Mouse (Mus musculus): Measurements from ENCODE around the gene Ell.
"Not testable (repeated sequence)": the region's sequence is repeated elsewhere in the genome, so short reads cannot be mapped to it uniquely, and the experiment has no call there.

Gene Ell

DNA sequence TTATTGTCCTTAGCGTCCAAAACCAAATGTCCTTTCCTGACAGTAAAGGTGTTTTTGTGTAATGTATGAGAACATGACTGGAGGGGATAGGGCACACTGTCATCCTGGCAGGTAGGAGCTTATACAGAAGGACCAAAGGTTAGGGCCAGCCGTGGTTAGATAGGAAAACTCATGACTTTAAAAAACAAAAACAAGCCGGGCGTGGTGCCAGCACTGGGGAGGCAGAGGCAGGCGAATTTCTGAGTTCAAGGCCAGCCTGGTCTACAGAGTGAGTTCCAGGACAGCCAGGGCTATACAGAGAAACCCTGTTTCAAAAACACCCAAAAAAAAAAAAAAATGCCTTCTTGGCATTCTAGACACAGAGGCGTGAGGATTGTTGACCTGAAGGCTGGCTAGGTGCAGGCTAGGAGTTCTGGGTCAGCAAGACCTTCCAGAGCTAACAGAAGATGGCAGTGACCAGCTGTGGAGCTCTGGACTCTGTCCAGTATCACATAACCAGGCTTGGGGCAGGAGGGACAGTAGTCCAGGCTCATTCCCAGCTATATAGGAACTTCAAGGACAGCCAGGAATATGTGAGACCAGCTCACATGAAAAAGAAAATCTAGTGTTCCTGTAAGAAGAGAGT, 24.6 kb downstream of the Ell start:
- no peak for DNase-seq (ENCODE audit: low spot score in 2 of 2)

DNA sequence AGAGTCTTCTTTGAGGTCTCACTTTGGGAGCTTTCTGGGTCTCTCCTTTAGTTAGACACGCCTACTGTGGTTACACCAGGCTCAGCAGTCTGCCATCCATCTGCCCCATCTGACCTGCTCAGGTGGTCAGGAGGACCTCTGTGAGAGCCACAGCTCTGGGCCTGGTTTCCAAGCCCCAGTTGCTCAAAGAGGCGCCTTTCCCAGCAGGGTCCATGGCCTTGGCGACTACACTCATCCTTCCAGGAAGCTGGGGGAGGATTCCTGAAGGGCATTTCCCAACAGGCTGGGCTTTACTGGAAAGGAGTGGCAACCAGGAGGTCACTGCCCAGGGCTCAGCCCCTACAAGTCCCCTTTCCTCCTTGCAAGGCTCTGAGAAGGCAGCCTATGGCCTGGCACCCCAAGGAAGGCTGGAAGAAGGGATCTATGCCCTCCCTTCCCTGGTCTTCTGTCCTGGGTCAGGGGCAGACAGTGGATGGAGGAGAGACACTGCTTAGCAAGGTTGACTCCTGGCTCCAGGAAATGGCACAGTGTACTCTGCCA, 25.5 kb downstream of the Ell start:
- no peak for DNase-seq (ENCODE audit: low spot score in 2 of 2)

DNA sequence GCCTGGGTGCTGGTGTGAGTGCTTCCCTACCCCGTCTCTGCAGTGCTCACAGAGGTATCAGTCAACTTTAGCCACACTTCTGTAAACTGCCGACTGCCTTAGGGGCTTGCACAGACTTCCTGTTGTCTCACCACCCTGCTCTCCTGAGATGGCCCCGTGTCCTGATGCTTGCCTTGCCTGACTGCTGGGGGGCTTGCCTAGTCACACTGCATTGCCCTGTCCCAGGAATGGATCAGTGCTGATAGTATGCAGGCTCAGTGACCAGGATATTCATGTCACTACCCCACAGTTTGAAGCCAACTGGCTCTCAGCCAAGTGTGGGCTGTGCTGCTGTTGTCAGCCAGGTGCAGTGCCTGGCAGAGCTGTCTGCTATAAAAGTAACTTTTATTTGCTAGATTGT, 26.3 kb downstream of the Ell start:
- no peak for DNase-seq (ENCODE audit: low spot score in 2 of 2)

DNA sequence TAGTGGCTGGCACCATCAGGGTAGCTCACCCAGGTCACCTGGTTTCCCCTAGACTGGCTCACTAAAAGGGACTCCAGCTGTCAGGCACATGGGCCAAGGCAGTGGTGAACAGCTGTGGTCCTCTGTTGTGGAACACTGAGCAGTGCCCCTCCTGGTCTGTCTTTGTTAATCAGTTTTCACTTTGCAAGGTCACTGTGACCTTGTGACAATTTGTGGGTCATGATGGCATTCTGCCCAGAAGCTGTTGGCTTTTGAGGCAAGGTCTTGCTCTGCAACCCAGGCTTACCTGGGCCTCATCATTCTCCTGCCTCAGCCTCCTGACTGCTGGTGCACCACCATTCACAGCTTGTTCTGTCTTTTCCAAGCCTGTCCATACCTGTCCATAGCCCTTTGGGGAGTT, 31.1 kb downstream of the Ell start:
- no peak for DNase-seq (ENCODE audit: low spot score in 2 of 2)

DNA sequence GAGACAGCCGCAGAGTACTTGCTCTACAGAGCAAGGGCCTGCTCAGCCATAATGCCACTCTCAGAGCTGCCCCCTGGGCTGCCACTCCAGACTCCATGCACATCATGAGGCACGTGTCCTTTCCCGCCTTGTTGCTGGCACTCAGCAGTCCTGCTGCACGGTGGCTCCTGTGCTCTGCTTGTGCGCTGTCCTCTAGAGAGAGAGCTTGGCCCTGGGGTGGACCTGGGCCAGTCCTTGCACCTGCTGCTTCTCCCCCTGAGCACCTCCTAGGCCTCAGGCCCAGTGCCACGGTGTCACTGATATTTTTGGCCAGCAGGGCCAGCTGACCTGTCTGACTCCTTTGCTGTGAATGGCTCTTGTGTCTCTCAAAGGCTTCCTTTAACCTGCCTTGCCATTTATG, 31.7 kb downstream of the Ell start:
- DNase-seq (ENCODE audit: low spot score in 2 of 2), result no peak

DNA sequence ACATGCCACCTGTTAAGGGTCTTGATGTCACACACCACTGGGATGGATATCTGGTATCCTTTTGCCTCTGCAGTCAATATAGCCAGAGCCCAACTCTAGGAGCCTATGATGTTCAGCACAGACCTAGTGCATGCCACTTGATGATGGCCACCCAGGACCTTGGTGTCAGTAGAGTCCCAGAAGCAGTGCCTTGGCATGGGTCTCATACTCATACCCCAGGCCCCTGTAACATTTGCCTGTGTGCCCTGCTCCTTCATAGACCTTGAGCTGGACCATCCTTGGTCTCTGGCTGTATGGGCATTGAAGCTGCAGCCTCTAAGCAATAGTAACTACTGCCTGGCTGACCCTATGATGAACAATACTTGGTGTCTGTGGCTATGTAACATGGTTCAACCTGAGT, 35.0 kb downstream of the Ell start:
- no peak for DNase-seq (ENCODE audit: low spot score in 2 of 2)

DNA sequence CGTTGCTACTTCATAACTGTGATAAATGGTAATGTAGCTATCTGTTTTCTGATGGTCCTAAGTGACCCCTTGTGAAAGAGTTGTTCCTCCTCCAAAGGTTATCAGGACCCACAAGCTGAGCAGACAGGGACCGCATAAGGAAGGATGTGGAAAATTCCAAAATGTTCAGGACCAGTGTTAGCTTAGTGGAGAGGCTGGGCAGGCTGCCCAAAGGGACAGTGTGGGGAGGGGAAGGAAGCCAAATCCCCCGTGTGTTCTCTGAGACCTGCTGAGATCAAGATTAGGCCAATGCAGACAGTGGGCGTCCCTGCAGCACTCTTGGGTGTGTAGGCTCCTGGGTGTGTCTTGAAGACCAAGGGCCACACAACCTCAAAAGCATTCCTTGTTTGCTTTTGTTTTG, 35.7 kb downstream of the Ell start:
- DNase-seq (ENCODE audit: low spot score in 2 of 2), result no peak

DNA sequence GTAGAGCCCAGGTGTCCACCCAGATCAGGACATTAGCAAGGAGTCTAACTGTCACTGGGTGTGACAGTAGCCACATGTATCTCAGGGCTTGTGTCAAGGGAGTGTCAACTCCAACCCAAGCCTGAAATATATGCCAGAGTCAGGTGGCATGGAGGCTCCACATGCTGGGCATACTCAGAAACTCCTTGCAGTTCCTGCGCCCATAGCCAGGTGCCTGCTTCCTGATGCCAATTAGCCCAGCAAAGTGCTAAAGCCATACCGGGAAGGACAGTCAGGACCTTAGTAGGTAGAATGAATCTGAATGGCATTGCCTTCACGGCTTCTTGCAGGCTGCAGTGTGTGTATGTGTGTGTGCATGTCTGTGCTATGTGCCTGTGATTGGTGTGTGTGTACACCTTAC, 38.0 kb downstream of the Ell start:
- DNase-seq (ENCODE audit: low spot score in 2 of 2), result no peak

DNA sequence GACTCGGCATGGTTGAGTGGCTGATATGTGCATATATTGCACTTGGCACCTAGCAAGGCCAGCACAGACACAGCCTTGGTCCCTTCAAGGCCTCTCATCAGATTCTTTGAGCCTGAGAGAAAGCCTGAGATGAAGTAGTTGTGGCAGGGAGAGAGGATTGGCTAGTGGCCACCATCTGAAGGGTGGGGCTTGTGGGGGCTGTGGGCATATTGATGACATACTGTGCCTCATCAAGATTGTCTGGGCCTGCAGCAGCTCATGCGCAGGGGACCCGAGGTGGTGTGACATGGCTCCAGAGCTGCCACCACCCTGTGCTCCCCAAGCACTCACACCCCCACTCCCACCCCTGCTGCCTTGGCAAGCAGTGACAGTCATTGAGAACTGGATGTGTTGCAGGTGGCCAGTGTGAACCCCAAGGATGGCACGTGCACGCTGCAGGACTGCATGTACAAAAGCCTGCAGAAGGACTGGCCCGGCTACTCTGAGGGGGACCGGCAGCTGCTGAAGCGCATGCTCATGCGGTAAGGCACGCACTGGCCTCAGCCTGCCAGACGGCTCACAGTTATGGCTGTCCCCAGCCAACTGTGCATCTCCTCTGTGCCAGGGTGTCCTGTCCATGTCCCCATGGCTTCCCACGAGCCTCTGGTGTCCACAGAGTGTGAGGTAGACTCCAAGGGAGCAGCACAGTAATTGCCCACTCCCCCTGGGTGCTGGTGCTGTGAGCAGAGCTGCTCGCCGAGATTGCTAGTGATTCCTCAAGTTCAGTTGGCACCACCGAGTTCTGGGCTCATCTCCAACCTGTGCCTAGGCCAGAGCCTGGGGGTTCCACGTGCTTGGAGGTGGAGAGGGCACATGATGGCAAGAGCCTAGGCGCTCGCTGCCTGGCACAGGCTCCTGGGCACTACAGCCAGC, 44.5 kb downstream of the Ell start:
- DNase-seq (ENCODE audit: low spot score in 2 of 2), result no peak

DNA sequence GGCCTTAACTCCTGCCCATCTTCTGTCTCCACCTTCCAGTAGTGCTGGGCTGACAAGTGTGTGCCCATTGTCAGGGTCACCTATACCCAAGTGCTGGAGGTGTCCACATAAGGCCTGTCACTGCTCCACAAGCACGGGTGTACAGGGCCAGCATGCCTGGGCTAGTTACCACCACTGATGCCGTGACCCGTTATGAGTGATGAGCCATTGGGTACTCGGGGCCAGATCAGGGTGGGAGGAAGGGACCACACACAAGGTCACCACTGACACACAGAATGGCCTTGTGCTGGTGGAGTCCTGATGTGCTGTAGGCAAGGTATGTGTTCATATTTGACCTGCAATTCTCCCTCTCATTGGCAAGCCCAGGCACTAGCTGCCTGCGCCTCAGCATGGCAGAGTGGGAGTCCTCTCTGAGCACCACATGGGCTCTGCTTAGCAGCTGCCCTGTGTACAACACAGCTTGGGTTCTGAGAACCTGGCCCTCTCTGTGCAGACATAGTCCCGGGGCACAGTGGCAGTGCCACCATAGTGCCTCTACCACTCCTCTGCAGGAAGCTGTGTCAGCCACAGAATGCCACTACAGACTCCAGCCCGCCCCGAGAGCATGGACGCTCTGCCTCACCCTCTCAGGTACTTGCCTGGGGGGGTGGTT, 45.5 kb downstream of the Ell start:
- DNase-seq (ENCODE audit: low spot score in 2 of 2), result no peak

DNA sequence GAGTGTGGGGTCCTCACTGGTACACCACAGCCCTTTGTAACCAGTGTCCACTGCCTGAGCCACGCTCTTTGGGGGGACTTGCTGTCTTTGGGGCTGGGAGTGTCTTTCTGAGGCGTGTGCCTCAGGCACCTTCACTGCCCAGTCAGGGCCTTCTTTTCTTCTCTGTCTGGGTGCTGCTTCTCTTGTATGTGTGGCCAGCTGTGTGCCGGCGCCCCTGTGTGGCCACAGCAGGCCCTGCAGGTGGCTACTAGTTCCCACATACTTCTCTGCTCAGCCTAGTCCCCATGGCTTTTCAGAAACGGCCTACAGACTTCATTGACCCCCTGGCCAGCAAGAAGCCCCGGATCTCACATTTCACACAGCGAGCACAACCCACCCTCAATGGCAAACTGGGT, 46.0 kb downstream of the Ell start:
- peak; percentile 44 to 75 for DNase-seq (ENCODE audit: low spot score in 2 of 2)

DNA sequence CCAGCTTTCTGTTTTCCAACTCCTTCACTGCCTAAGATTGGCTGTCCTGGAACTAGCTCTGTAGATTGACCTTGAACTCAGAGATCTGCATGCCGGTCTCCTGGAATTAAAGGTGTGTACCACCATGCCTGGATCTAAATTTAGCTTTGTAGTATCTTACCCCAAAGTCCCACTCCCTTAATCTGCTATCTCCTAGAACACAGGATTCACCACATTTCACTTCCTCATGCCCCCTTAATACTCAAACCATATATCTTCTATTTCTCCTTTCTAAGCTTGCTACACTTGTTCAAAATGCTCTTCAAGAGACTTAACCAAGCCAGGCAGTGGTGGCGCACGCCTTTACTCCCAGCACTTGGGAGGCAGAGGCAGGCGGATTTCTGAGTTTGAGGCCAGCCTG, 48.7 kb downstream of the Ell start:
- not testable (repeated sequence) for DNase-seq (ENCODE audit: low spot score in 2 of 2)

DNA sequence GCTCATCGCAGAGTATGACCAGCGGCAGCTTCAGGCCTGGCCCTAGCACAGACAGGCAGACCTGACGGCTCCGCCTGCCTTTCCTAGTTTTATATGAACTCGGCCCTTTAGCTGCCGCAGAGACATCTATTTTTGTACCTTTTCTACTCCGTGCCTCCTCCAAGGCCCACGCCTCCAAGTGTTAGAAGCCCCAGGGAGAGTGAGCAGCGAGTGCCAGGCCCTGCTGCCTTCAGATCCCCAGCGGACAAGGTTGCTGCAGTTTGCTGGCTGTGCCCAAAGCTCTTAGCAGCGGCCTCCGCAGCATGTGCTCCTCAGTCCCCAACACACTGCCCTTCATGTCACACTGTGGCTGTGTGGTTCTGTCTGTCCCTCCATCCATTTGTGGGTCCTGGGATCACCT, 52.3 kb downstream of the Ell start:
- peak in 1 of 2 experiments; percentile 48 for DNase-seq (ENCODE audit: low spot score in 2 of 2)

DNA sequence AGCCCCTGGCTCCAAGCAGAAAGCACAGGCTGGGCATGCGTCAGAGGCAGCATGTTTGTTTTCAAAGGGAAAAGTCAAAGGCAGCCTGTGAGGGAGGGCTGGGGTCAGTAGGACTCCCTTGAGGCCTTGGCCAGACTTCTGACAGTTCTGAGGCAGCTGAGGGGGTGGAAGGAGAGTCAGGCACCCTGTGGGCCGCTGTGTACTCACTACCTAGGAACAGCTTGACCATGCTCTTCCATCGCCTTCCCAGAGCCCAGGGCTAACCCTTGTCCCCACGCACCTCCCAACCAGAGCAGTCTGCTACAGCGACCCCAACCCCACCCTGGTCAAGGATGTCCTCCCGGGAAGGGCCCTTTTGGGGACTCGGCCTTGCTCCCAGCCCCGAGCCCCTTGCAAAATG, 53.9 kb downstream of the Ell start:
- no peak for DNase-seq (ENCODE audit: low spot score in 2 of 2)

DNA sequence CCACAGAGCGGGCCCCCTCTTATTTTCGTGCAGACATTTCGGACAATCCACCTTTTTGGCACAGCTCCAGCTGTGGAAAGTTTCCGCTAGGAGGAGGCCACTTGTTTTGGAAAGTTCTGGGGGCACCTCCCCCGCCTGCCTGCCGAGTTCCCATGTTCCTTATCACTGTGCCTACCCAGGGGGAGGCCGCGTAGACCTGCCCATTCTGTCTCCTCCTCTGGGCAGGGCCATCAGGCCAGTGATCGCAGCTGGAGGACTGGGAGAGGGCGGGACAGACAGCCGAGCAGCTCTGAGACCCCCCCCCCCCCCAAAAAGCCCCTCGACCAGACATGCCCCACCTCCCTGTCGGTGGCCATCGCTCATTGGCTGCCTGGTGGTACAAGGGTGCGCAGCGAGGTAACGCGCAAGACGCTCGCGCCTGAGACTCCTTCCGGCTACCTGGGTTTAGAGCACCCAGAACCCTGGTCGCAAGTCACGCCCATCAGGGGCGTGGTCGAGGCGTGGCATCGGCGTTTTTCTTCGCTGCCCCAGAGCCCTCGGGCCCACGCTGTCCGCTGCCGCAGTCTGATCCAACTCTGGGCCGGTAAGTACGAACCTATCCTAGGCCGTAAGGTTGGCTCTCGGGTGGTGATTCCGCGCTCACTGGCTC, 54.8 kb downstream of the Ell start, which contains the start of gene Isyna1:
TSS of gene Isyna1 (plus strand) at position 413 of the 649 bp plus-strand sequence.
- peak; percentile 70 to 76 for DNase-seq (ENCODE audit: low spot score in 2 of 2)

DNA sequence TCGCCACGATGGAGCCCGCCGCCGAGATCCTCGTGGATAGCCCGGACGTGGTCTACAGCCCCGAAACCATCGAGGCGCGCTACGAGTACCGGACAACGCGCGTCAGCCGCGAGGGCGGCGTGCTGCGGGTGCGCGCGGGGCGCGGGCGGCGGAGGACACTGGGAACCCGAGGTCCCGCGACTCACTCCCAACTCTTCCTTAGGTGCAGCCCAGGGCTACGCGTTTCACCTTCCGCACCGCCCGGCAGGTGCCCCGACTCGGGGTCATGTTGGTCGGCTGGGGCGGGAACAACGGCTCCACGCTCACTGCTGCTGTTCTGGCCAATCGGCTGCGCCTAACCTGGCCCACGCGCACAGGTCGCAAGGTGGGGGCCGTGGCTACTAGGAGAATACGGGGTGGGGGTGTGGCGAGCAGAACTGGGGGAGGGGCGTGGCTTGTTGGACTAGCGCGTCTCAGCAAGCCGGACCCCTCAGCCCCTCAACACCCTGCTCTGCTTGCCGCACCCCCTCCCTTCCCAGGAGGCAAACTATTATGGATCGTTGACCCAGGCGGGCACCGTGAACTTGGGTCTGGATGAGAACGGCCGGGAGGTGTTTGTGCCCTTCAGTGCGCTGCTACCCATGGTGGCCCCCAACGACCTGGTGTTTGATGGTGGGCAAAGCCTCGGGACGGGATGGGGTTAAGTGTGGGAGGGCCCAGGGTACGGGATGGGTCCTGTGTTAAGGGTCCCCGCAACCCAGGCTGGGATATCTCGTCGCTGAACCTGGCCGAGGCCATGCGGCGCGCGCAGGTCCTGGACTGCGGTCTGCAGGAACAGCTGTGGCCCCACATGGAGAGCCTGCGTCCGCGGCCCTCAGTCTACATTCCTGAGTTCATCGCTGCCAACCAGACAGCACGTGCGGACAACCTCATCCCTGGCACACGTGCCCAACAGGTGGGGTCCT, 55.6 kb downstream of the Ell start:
- DNase-seq (ENCODE audit: low spot score in 2 of 2), result no peak

DNA sequence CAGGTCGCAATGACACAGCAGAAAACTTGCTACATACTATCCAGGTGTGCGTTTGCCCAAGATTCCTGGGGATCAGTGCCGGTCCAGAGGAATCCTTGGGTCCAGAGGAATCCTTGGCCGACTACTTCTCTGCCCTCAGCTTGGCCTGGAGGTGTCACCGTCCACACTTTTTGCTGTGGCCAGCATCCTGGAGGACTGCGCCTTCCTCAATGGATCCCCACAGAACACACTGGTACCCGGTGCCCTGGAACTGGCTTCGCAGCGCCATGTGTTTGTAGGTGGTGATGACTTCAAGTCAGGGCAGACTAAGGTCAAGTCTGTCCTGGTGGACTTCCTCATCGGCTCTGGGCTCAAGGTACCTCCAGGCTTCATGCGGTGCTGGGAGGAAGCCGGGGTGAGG, 56.6 kb downstream of the Ell start:
- DNase-seq (ENCODE audit: low spot score in 2 of 2), result no peak

DNA sequence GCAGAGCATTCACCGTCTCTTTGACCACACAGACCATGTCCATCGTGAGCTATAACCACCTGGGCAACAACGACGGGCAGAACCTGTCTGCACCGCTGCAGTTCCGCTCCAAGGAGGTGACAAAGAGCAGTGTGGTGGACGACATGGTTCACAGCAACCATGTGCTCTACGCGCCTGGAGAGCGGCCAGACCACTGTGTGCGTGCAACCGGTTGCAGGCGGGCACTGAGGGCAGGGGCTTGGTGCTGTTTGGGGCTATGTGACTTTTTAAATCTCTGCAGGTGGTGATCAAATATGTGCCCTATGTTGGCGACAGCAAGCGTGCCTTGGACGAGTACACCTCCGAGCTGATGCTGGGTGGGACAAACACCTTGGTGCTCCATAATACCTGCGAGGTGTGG, 57.0 kb downstream of the Ell start:
- no peak for DNase-seq (ENCODE audit: low spot score in 2 of 2)

DNA sequence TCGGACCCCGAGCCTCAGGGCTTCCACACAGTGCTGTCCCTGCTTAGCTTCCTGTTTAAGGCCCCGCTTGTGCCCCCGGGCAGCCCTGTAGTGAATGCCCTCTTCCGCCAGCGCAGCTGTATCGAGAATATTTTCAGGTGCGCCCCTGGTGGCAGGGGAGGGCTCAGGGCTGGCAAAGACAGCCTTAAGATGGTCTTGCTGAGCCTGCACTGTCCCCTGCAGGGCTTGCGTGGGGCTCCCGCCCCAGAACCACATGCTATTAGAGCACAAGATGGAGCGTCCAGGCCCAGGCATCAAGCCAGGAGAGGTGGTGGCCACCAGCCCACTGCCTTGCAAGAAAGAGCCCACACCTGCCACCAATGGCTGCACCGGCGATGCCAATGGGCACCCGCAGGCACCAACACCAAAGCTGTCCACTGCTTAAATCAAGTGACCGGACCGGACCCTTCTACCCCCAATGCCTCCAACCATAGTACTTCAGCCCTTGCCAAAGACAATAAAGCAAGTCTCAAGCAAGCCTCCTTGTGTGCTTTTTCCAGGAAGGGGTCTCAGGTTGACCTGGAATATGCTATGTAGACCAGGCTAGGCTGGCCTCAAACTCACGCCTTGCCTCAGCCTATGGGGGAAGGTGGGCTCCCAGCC, 57.6 kb downstream of the Ell start:
- no peak for DNase-seq (ENCODE audit: low spot score in 2 of 2)
